Mouse (Mus musculus): ENCODE measurements around the gene Surf2. TPM values are rescaled to one million over a fixed set of nuclear protein-coding genes. Genes with fewer than 3 reads are reported as not detected.

Surf2 gene
- polyA plus RNA-seq, 1 experiment from 2014 or later = 59.7 TPM

DNA sequence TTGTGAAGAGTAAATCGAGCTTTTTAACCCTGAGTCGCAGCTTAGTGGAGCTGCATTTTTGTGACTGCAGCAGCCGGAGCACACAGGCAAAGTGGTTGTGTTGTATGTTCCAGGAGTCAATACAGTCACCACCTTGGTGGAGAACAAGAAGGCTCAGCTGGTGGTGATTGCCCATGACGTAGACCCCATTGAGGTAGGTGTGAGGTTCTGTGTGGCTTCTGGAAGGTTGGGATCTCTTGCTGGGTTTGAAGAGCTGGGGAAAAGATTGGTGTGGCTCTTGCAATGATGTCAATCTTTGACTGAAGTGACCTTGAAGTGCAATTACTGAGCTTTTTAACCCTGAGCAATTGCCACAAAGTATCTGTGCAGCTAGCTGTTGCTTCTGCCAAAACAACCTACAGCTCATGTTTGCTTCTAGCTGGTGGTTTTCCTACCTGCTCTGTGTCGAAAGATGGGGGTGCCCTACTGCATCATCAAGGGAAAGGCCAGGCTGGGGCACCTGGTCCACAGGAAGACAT is 3.9 kb upstream of the Surf2 start:
- Histone ChIP-seq H3K36me3 (ENCODE audit: control insufficient read depth, insufficient read depth) (peaks cover 35% of the 10 kb centered on the region), H3K27ac (ENCODE audit: low read length) (no peak overlapping the region), H3K4me3 (replicated peaks; ENCODE audit: low read length) (peak overlapping the region; percentile 84), H3K4me1 (replicated peaks; ENCODE audit: control insufficient read depth, insufficient read depth, low read length) (peaks cover 48% of the 10 kb centered on the region), H3K27me3 (replicated peaks; ENCODE audit: control insufficient read depth, insufficient read depth, low read length) (no peaks in the 10 kb centered on the region), H3K9ac (replicated peaks; ENCODE audit: low read depth, low read length) (peak overlapping the region; percentile 84), H3K4me2 (ENCODE audit: low read length) (peak overlapping the region; percentile 98), H3K9me3 (ENCODE audit: control insufficient read depth, low read length) (no peaks in the 10 kb centered on the region)
- WGBS = 65% methylated on average over 5 of the region's 5 CpGs
- no peak for ATAC-seq

DNA sequence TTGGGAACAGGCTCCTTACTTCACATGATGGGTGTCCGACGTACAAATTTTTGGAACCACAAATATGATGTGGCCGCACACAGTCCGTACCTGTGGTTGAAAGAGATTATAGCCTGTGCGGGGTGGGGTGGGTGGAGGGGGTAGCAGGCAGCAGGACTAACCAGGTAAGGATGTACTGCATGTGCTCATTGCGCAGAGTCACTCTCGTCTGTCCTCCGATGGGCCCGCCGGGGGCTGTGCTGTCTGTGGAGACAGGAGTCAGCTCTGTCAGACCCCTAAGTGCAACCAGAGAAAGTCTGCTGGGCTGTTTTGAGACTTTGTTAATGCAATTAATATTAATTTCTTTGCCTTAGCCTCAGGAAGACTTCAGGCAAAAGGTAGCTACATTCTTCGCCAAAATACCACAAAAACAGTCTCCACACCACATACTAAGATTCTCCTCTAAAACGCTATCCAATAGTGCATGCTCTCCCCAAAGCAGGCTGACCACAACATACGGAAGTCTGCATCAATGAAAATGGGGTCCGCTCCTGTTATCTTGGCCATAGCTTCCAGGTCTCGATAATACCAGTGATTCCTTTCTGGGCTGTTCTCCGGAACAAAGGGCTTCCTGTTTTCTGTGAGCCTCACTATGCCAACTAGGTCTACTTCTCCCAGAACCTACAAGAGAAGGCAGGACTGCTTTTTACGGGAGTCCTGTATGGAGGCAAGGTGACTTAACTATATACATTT is 2.6 kb upstream of the Surf2 start:
- H3K4me3 ChIP-seq (replicated peaks; ENCODE audit: low read length) = no peak overlapping the region
- peaks cover 29% of the 10 kb centered on the region for H3K36me3 ChIP-seq (ENCODE audit: control insufficient read depth, insufficient read depth)
- no peaks in the 10 kb centered on the region for H3K27me3 ChIP-seq (replicated peaks; ENCODE audit: control insufficient read depth, insufficient read depth, low read length)
- 85% methylated on average over 17 of the region's 17 CpGs for WGBS
- H3K9ac ChIP-seq (replicated peaks; ENCODE audit: low read depth, low read length) = no peak overlapping the region
- no peak for ATAC-seq
- peaks cover 52% of the 10 kb centered on the region for H3K4me1 ChIP-seq (replicated peaks; ENCODE audit: control insufficient read depth, insufficient read depth, low read length)
- no peak overlapping the region for H3K27ac ChIP-seq (ENCODE audit: low read length)
- no peak overlapping the region for H3K4me2 ChIP-seq (ENCODE audit: low read length)
- no peaks in the 10 kb centered on the region for H3K9me3 ChIP-seq (ENCODE audit: control insufficient read depth, low read length)

DNA sequence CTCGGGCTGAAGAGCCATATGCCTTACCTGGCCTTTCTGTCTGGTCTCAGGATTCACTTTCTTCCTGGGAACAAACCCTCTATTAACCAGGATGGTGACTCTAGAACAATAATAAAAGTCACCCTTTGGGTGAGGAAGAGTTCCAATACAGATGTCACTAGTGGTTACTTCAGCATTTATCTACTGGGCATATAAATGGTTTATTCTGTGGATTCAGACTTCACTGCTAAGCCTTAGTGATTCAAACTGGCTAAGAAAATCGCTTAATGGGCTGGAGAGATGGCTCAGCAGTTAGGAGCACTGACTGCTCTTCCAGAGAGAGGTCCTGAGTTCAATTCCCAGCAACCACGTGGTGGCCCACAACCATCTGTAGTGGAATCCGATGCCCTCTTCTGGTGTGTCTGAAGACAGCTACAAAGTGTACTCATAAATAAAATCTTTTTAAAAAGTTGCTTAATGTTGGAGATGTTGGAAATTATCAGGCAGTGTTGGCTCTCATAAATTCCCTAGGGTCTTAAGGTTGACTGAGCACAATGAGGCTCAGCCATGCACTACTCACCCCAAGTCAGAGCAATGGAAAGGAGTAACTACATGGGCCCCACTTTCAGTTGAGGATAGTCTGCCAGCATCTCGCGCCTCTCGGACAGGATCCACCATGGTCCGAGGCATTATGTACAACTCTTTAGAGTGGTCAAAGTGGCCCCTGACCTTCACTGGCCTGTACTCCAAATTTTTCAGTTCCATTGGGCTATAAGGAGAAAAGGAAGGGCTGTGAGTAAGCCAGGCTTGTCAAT is 1.8 kb upstream of the Surf2 start:
- Histone ChIP-seq H3K4me2 (ENCODE audit: low read length) (no peak overlapping the region), H3K9me3 (ENCODE audit: control insufficient read depth, low read length) (no peaks in the 10 kb centered on the region), H3K9ac (replicated peaks; ENCODE audit: low read depth, low read length) (no peak overlapping the region), H3K36me3 (ENCODE audit: control insufficient read depth, insufficient read depth) (peaks cover 36% of the 10 kb centered on the region), H3K4me1 (replicated peaks; ENCODE audit: control insufficient read depth, insufficient read depth, low read length) (peaks cover 45% of the 10 kb centered on the region), H3K27me3 (replicated peaks; ENCODE audit: control insufficient read depth, insufficient read depth, low read length) (no peaks in the 10 kb centered on the region), H3K27ac (ENCODE audit: low read length) (no peak overlapping the region), H3K4me3 (replicated peaks; ENCODE audit: low read length) (no peak overlapping the region)
- 59% methylated on average over 8 of the region's 8 CpGs for WGBS
- ATAC-seq = no peak

DNA sequence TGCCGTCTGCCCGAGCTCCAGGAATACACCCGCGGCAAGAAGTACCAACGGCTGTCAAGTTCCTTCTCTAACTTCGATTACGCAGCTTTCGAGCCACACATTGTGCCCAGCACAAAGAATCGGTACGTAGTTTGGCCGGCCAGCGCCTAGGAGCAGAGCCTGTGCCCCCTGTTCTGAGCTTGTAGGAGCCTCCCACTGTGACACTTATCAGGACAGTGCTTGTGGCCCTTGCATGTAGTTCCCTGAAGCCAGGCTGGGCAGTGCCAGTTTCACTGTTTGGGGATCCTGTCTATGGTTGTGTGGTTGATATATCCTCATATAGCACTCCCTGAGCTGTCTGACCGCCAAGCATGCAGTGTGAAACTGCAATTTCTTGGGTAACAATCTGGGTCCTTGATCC is 571 bp downstream of the Surf2 start:
- H3K27me3 ChIP-seq (replicated peaks; ENCODE audit: control insufficient read depth, insufficient read depth, low read length) = no peaks in the 10 kb centered on the region
- no peaks in the 10 kb centered on the region for H3K9me3 ChIP-seq (ENCODE audit: control insufficient read depth, low read length)
- H3K4me1 ChIP-seq (replicated peaks; ENCODE audit: control insufficient read depth, insufficient read depth, low read length) = peaks cover 36% of the 10 kb centered on the region
- H3K9ac ChIP-seq (replicated peaks; ENCODE audit: low read depth, low read length) = peak overlapping the region; percentile 79
- peak overlapping the region; percentile 63 for H3K27ac ChIP-seq (ENCODE audit: low read length)
- 0 out of 2 replicates have a peak, but pooled peaks have one; percentile 3 for ATAC-seq
- H3K4me3 ChIP-seq (replicated peaks; ENCODE audit: low read length) = peak overlapping the region; percentile 86
- WGBS = 4% methylated on average over 13 of the region's 13 CpGs
- H3K4me2 ChIP-seq (ENCODE audit: low read length) = peak overlapping the region; percentile 98
- H3K36me3 ChIP-seq (ENCODE audit: control insufficient read depth, insufficient read depth) = peaks cover 52% of the 10 kb centered on the region

DNA sequence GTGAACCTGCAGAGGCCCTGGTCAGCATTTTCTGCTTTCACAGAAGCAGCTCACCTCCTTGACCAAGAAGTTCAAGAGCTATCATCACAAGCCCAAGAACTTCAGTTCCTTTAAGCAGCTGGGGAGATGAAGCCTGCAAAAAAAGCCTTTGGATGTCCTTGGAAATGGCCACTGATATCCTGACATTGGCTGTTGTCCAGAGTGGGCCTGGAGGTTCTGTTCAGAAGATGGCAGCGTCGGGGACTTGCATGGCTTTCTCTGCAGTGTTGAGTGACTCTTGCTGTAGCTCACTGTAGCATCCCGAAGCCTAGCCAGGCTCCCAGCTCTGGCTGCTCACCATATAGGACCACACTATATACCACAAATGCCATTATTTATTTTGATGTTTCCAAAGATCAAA is 3.5 kb downstream of the Surf2 start:
- Histone ChIP-seq H3K4me2 (ENCODE audit: low read length) (no peak overlapping the region), H3K9ac (replicated peaks; ENCODE audit: low read depth, low read length) (no peak overlapping the region), H3K4me3 (replicated peaks; ENCODE audit: low read length) (no peak overlapping the region), H3K27ac (ENCODE audit: low read length) (no peak overlapping the region), H3K36me3 (ENCODE audit: control insufficient read depth, insufficient read depth) (peaks cover 30% of the 10 kb centered on the region), H3K9me3 (ENCODE audit: control insufficient read depth, low read length) (no peaks in the 10 kb centered on the region), H3K4me1 (replicated peaks; ENCODE audit: control insufficient read depth, insufficient read depth, low read length) (peaks cover 26% of the 10 kb centered on the region), H3K27me3 (replicated peaks; ENCODE audit: control insufficient read depth, insufficient read depth, low read length) (no peaks in the 10 kb centered on the region)
- ATAC-seq = no peak
- 94% methylated on average over 3 of the region's 3 CpGs for WGBS

DNA sequence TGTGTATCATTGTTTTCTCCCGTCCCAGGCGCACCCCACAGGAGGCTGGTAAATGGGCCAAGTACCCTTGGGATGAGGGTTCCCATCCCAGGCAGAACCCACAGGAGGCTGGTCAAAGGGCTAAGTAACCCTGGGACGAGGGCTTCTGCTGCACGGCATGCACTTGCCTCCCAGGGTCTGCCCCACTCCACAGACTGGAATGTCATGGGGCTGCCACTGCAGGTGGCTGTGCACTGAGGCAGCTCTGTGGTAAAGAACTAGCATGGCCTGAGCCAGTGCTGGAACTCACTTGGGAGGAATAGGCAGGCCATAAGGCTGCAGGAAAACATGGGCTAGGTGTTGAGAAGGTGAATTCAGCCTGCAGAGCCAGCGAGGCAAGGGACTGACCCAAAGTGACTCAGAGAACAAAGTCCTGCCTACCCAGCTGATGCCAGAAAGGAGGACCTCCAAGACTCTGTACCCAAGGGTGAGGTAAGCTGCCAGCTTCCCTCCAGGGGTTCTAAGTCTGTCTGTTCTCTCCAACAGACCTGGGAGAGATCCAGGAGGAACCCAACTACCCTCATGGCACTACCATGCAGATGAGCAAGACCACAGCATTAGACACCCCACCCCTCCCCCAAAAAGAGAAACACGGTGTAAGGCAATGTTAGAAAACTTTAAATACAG is 4.2 kb downstream of the Surf2 start:
- H3K9me3 ChIP-seq (ENCODE audit: control insufficient read depth, low read length) = no peaks in the 10 kb centered on the region
- H3K36me3 ChIP-seq (ENCODE audit: control insufficient read depth, insufficient read depth) = peaks cover 32% of the 10 kb centered on the region
- peaks cover 22% of the 10 kb centered on the region for H3K4me1 ChIP-seq (replicated peaks; ENCODE audit: control insufficient read depth, insufficient read depth, low read length)
- no peak for ATAC-seq
- no peaks in the 10 kb centered on the region for H3K27me3 ChIP-seq (replicated peaks; ENCODE audit: control insufficient read depth, insufficient read depth, low read length)
- H3K9ac ChIP-seq (replicated peaks; ENCODE audit: low read depth, low read length) = no peak overlapping the region
- H3K4me2 ChIP-seq (ENCODE audit: low read length) = no peak overlapping the region
- no peak overlapping the region for H3K4me3 ChIP-seq (replicated peaks; ENCODE audit: low read length)
- 88% methylated on average over 6 of the region's 6 CpGs for WGBS
- no peak overlapping the region for H3K27ac ChIP-seq (ENCODE audit: low read length)

DNA sequence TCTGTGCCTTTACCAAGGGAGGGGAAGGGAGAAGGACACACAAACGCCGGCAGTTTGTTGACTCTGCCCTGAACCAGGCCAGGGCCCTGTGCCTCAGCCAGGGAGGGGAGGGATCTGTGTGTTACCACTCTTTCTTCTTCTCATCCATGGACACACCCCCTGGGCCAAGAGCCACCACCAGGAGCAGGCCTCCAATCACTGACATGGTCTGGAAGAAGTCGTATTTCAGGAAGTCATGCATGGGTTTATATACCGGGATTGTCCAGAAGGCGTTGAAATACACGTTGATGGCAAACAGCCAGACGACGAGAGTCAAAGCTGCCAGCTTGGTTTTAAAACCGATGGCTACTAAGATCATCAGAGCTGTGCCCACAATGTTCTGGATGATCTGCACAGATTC is 5.6 kb downstream of the Surf2 start:
- Histone ChIP-seq H3K27me3 (replicated peaks; ENCODE audit: control insufficient read depth, insufficient read depth, low read length) (no peaks in the 10 kb centered on the region), H3K4me2 (ENCODE audit: low read length) (no peak overlapping the region), H3K4me1 (replicated peaks; ENCODE audit: control insufficient read depth, insufficient read depth, low read length) (peaks cover 13% of the 10 kb centered on the region), H3K9me3 (ENCODE audit: control insufficient read depth, low read length) (no peaks in the 10 kb centered on the region), H3K27ac (ENCODE audit: low read length) (no peak overlapping the region), H3K9ac (replicated peaks; ENCODE audit: low read depth, low read length) (no peak overlapping the region), H3K36me3 (ENCODE audit: control insufficient read depth, insufficient read depth) (peaks cover 38% of the 10 kb centered on the region), H3K4me3 (replicated peaks; ENCODE audit: low read length) (no peak overlapping the region)
- WGBS = 80% methylated on average over 9 of the region's 9 CpGs
- no peak for ATAC-seq

DNA sequence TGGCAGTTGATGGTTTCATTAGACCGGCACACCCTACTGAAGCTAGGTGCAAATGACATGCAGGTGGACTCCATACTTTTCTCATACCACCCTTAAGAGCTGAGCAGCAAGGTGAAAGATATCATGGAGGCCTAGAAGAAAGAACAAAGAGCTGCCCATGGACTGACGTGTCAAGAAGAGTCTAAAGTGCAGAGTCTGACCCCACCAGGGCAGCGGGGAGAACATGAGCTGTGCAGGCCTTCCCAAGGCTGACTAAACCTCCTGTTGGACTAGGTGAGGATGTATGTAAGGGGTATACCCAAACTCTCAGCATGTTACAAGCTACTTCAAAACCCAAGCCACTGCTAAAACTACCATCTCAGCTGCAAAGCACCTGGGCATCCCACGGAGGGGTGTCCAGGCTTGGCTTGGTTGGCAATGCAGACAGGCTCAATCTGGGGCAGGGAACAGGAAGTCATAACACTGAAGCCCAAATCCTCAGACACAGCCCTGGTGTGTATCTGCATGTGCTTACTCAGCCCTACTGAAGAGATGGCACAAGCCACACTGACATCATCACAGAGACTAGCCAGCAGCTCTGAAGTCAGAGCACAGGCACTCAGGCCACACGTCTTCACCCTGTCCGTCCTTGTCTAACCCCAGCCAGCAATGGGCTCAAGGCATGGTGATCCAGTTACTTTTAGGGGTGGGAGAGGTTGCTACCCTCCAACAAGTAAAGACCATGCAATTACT is 11.7 kb downstream of the Surf2 start:
- Histone ChIP-seq H3K4me1 (replicated peaks; ENCODE audit: control insufficient read depth, insufficient read depth, low read length) (peaks cover 24% of the 10 kb centered on the region), H3K4me3 (replicated peaks; ENCODE audit: low read length) (no peak overlapping the region), H3K36me3 (ENCODE audit: control insufficient read depth, insufficient read depth) (peaks cover 8% of the 10 kb centered on the region; the same call in 1 of the 2 replicates), H3K27me3 (replicated peaks; ENCODE audit: control insufficient read depth, insufficient read depth, low read length) (no peaks in the 10 kb centered on the region), H3K27ac (ENCODE audit: low read length) (no peak overlapping the region), H3K9me3 (ENCODE audit: control insufficient read depth, low read length) (no peaks in the 10 kb centered on the region), H3K9ac (replicated peaks; ENCODE audit: low read depth, low read length) (no peak overlapping the region), H3K4me2 (ENCODE audit: low read length) (no peak overlapping the region)
- WGBS = 90% methylated on average over 6 of the region's 6 CpGs
- ATAC-seq = no peak
